11 mouse cellular contexts compared by ENCODE assay signal in genomic region chr12:80861916-80862315, GRCm38 (mm10).
DNase-seq lines count a peak whose midpoint lies in the region; ATAC-seq and TF ChIP-seq lines count a peak whose summit lies in the region.
"Had no signal": no experiment of that assay in that cellular context is flagged by ENCODE, and none has a peak within 500 bp of the region (broad histone marks: within the 10 kb centered on the region; RNA-seq: fewer than 3 reads in every experiment).

No protein-coding gene starts in this region.

- peak overlapping the region; percentile 66 for H3K27ac ChIP-seq in heart, embryonic 11.5 days (ENCODE audit: low read depth, low read length)
- H3K27ac ChIP-seq in midbrain, embryonic 12.5 days (replicated peaks) = 0 out of 2 replicates have a peak overlapping the region, but pooled peaks have one; percentile 20
- no peak overlapping the region for H3K27ac ChIP-seq in midbrain, embryonic 16.5 days (ENCODE audit: low read length)
- 0 out of 2 replicates have a peak overlapping the region, but pooled peaks have one; percentile 30 for H3K27ac ChIP-seq in stomach, postnatal 0 days (replicated peaks)
- H3K27ac ChIP-seq: stomach, embryonic 15.5 days had no signal

- no peak overlapping the region for H3K9ac ChIP-seq in heart, embryonic 11.5 days (ENCODE audit: low read depth, low read length)
- no peak overlapping the region for H3K9ac ChIP-seq in midbrain, embryonic 12.5 days (replicated peaks)
- H3K9ac ChIP-seq in midbrain, embryonic 16.5 days (ENCODE audit: low read depth, low read length) = no peak overlapping the region
- H3K9ac ChIP-seq in stomach, postnatal 0 days (ENCODE audit: low read length) = no peak overlapping the region
- H3K9ac ChIP-seq: stomach, embryonic 15.5 days had no signal

- no peak for TF ChIP-seq EP300 in stomach, postnatal 0 days (optimal IDR thresholded peaks at IDR 0.05)

- H3K4me3 ChIP-seq in heart, embryonic 11.5 days (ENCODE audit: low read depth, low read length) = no peak overlapping the region
- H3K4me3 ChIP-seq in midbrain, embryonic 12.5 days = no peak overlapping the region
- H3K4me3 ChIP-seq in midbrain, embryonic 16.5 days (ENCODE audit: low read depth, low read length) = no peak overlapping the region
- no peak overlapping the region for H3K4me3 ChIP-seq in stomach, postnatal 0 days (ENCODE audit: low read depth, low read length)
- H3K4me3 ChIP-seq: stomach, embryonic 15.5 days had no signal

- H3K27me3 ChIP-seq in heart, embryonic 11.5 days (ENCODE audit: control insufficient read depth, insufficient read depth, low read length) = no peaks in the 10 kb centered on the region
- no peaks in the 10 kb centered on the region for H3K27me3 ChIP-seq in midbrain, embryonic 12.5 days
- H3K27me3 ChIP-seq in midbrain, embryonic 16.5 days (ENCODE audit: control insufficient read depth, insufficient read depth, low read depth, low read length) = no peaks in the 10 kb centered on the region
- no peaks in the 10 kb centered on the region for H3K27me3 ChIP-seq in stomach, postnatal 0 days (ENCODE audit: control insufficient read depth, insufficient read depth, low read length)
- H3K27me3 ChIP-seq: stomach, embryonic 15.5 days had no signal

- peaks cover 23% of the 10 kb centered on the region for H3K4me1 ChIP-seq in heart, embryonic 11.5 days (ENCODE audit: control insufficient read depth, insufficient read depth, low read length)
- H3K4me1 ChIP-seq in midbrain, embryonic 12.5 days = peaks cover 28% of the 10 kb centered on the region
- peaks cover 10% of the 10 kb centered on the region for H3K4me1 ChIP-seq in midbrain, embryonic 16.5 days (ENCODE audit: control insufficient read depth, insufficient read depth, low read length)
- H3K4me1 ChIP-seq in stomach, postnatal 0 days (replicated peaks; ENCODE audit: control insufficient read depth, insufficient read depth) = no peaks in the 10 kb centered on the region

- H3K36me3 ChIP-seq in heart, embryonic 11.5 days (ENCODE audit: control insufficient read depth, insufficient read depth, low read length) = no peaks in the 10 kb centered on the region
- no peaks in the 10 kb centered on the region for H3K36me3 ChIP-seq in midbrain, embryonic 12.5 days
- H3K36me3 ChIP-seq in midbrain, embryonic 16.5 days (ENCODE audit: control insufficient read depth, insufficient read depth, low read length) = no peaks in the 10 kb centered on the region
- H3K36me3 ChIP-seq in stomach, postnatal 0 days (ENCODE audit: control insufficient read depth, insufficient read depth, low read length) = no peaks in the 10 kb centered on the region
- H3K36me3 ChIP-seq: stomach, embryonic 15.5 days had no signal

- no peak for DNase-seq in heart, adult 18-20 months
- peak; percentile 36 to 77 for DNase-seq in cerebellum, postnatal 14 days
- no peak for DNase-seq in stomach, postnatal 0 days (ENCODE audit: low spot score)
- DNase-seq in spleen, adult 12 weeks (ENCODE audit: low spot score) = no peak
- DNase-seq in kidney, postnatal 4 days = no peak
- DNase-seq: gastrocnemius, postnatal 36 days; kidney, adult 18-20 months had no signal

- TF ChIP-seq CTCF in stomach, postnatal 0 days (IDR thresholded peaks at IDR 0.05; ENCODE audit: low read depth) = no peak

- 0% methylated on average over 1 of the region's 1 CpGs for WGBS in heart, embryonic 11.5 days (ENCODE audit: insufficient replicate concordance)
- 33% methylated on average over 1 of the region's 1 CpGs for WGBS in midbrain, embryonic 12.5 days
- WGBS in midbrain, embryonic 16.5 days = 26% methylated on average over 1 of the region's 1 CpGs
- 0% methylated on average over 1 of the region's 1 CpGs for WGBS in stomach, postnatal 0 days

- ATAC-seq in heart, embryonic 11.5 days (replicated peaks; ENCODE audit: insufficient number of reproducible peaks, low FRiP score, low TSS enrichment) = no peak
- no peak for ATAC-seq in midbrain, embryonic 12.5 days (ENCODE audit: low FRiP score, low read depth)
- no peak for ATAC-seq in midbrain, embryonic 16.5 days
- ATAC-seq in stomach, postnatal 0 days (ENCODE audit: low FRiP score, low TSS enrichment) = no peak

- H3K4me2 ChIP-seq in heart, embryonic 11.5 days = no peak overlapping the region
- no peak overlapping the region for H3K4me2 ChIP-seq in midbrain, embryonic 12.5 days (replicated peaks)
- H3K4me2 ChIP-seq in midbrain, embryonic 16.5 days (ENCODE audit: low read length) = no peak overlapping the region
- no peak overlapping the region for H3K4me2 ChIP-seq in stomach, postnatal 0 days (replicated peaks; ENCODE audit: low read depth)
- H3K4me2 ChIP-seq: stomach, embryonic 15.5 days had no signal

- no peaks in the 10 kb centered on the region for H3K9me3 ChIP-seq in heart, embryonic 11.5 days (replicated peaks; ENCODE audit: control insufficient read depth, low read length)
- H3K9me3 ChIP-seq in midbrain, embryonic 12.5 days = no peaks in the 10 kb centered on the region
- H3K9me3 ChIP-seq in midbrain, embryonic 16.5 days (replicated peaks; ENCODE audit: control insufficient read depth, low read length, poor library complexity, severe bottlenecking) = no peaks in the 10 kb centered on the region
- no peaks in the 10 kb centered on the region for H3K9me3 ChIP-seq in stomach, postnatal 0 days (ENCODE audit: control insufficient read depth, low read length)
- H3K9me3 ChIP-seq: stomach, embryonic 15.5 days had no signal

Comparison
In these comparisons a context has a peak if more than half of its experiments do, and no peak if none do; other contexts are left out.
1. DNase-seq: peak in cerebellum, postnatal 14 days (2 of 2); none in heart, adult 18-20 months (0 of 2), stomach, postnatal 0 days (single experiment), spleen, adult 12 weeks (single experiment) and kidney, postnatal 4 days (0 of 2).